Mouse (Mus musculus) neutrophil, adult 59 days (primary cell): ENCODE measurements around the gene Naa80. TPM values are rescaled to one million over a fixed set of nuclear protein-coding genes. Genes with fewer than 3 reads are reported as not detected.

Source experiments
- total RNA-seq, 2 experiments: library from RNA; stranded (reverse); gene quantifications; 1 replicate in 1 of 2; 2 replicates in 1 of 2; pipeline ENCODE4 v1.2.4; 2023

Gene Naa80
- 1 to 10 TPM; 9.0 to 9.1 TPM for total RNA-seq

GRCm38 (mm10) chr9:107578587-107578986 is at the start of gene Naa80:
Gene Naa80 (plus strand): TSS chr9:107578887.

GRCm38 (mm10) chr9:107533791-107534407 is 44.8 kb upstream of the Naa80 start, which contains the start of gene Tmem115:
Gene Tmem115 (plus strand): TSS chr9:107533945.

GRCm38 (mm10) chr9:107541474-107542351 is 37.0 kb upstream of the Naa80 start, which contains the start of the genes Cyb561d2 and Nprl2:
Gene Cyb561d2 (minus strand): TSS chr9:107542193.
Gene Nprl2 (plus strand): TSS chr9:107542226.

GRCm38 (mm10) chr9:107547026-107547425 is 31.7 kb upstream of the Naa80 start, which contains the start of gene Zmynd10:
Gene Zmynd10 (plus strand): TSS chr9:107547298.

GRCm38 (mm10) chr9:107551117-107551889 is 27.4 kb upstream of the Naa80 start, which contains the start of gene Rassf1:
Gene Rassf1 (plus strand): TSS chr9:107551555.

GRCm38 (mm10) chr9:107563029-107563581 is 15.6 kb upstream of the Naa80 start, which contains the start of gene Tusc2:
Gene Tusc2 (plus strand): TSS chr9:107563255.

GRCm38 (mm10) chr9:107567702-107568319 is 10.9 kb upstream of the Naa80 start, which contains the start of gene Hyal2:
Gene Hyal2 (plus strand): TSS chr9:107567945.

GRCm38 (mm10) chr9:107576357-107577107 is 2.2 kb upstream of the Naa80 start, which contains the start of gene Hyal1:
Gene Hyal1 (plus strand): TSS chr9:107576927.

GRCm38 (mm10) chr9:107580501-107581317 is 2.0 kb downstream of the Naa80 start, which contains the start of gene Hyal3:
Gene Hyal3 (plus strand): TSS chr9:107580818.

GRCm38 (mm10) chr9:107586974-107587832 is 8.5 kb downstream of the Naa80 start, which contains the start of gene Ifrd2:
Gene Ifrd2 (plus strand): TSS chr9:107587642.

GRCm38 (mm10) chr9:107608741-107609432 is 30.2 kb downstream of the Naa80 start, which contains the start of gene Sema3b:
Gene Sema3b (minus strand): TSS chr9:107609229.

Other genes with a start within 250 kb of the Naa80 start
- 1 to 10 TPM; 3.9 to 5.0 TPM for gene Hemk1, start 240.5 kb upstream of the Naa80 start, total RNA-seq
- not detected for gene 6430571L13Rik, start 238.3 kb upstream of the Naa80 start, total RNA-seq
- under 1 TPM; 0.09 to 0.62 TPM for gene Cacna2d2, start 179.3 kb upstream of the Naa80 start, total RNA-seq
- gene Tmem115, start 44.9 kb upstream of the Naa80 start, total RNA-seq = 10 to 100 TPM; 16.3 to 17.6 TPM
- 1 to 10 TPM; 6.7 to 7.6 TPM for gene Cyb561d2, start 36.7 kb upstream of the Naa80 start, total RNA-seq
- gene Nprl2, start 36.7 kb upstream of the Naa80 start, total RNA-seq = 1 to 10 TPM; 8.4 to 9.3 TPM
- under 1 TPM in 1 of 2 experiments, not detected in 1; 0.20 TPM for gene Zmynd10, start 31.6 kb upstream of the Naa80 start, total RNA-seq
- gene Rassf1, start 27.3 kb upstream of the Naa80 start, total RNA-seq = 10 to 100 TPM; 47.3 to 60.9 TPM
- 1 to 10 TPM; 6.4 to 6.9 TPM for gene Tusc2, start 15.6 kb upstream of the Naa80 start, total RNA-seq
- 1 to 10 TPM; 2.8 to 4.5 TPM for gene Hyal2, start 10.9 kb upstream of the Naa80 start, total RNA-seq
- 1 to 10 TPM in 1 of 2 experiments, under 1 TPM in 1; 0.49 to 1.3 TPM for gene Hyal1, start 2.0 kb upstream of the Naa80 start, total RNA-seq
- gene Hyal3, start 1.9 kb downstream of the Naa80 start, total RNA-seq = under 1 TPM; 0.76 to 0.88 TPM
- 10 to 100 TPM; 16.5 to 30.6 TPM for gene Ifrd2, start 8.8 kb downstream of the Naa80 start, total RNA-seq
- 1 to 10 TPM in 1 of 2 experiments, under 1 TPM in 1; 0.86 to 1.1 TPM for gene Sema3b, start 30.3 kb downstream of the Naa80 start, total RNA-seq
- 1,000 to 10,000 TPM; 1,195 to 1,197 TPM for gene Gnai2, start 56.5 kb downstream of the Naa80 start, total RNA-seq
- not detected for gene Slc38a3, start 90.6 kb downstream of the Naa80 start, total RNA-seq
- gene Gnat1, start 100.8 kb downstream of the Naa80 start, total RNA-seq = not detected
- under 1 TPM in 1 of 2 experiments, not detected in 1; 0.53 TPM for gene Sema3f, start 131.6 kb downstream of the Naa80 start, total RNA-seq
- gene Rbm5, start 192.1 kb downstream of the Naa80 start, total RNA-seq = 100 to 1,000 TPM; 165 to 173 TPM